8 mouse cellular contexts compared by ENCODE assay signal in the genomic region with DNA sequence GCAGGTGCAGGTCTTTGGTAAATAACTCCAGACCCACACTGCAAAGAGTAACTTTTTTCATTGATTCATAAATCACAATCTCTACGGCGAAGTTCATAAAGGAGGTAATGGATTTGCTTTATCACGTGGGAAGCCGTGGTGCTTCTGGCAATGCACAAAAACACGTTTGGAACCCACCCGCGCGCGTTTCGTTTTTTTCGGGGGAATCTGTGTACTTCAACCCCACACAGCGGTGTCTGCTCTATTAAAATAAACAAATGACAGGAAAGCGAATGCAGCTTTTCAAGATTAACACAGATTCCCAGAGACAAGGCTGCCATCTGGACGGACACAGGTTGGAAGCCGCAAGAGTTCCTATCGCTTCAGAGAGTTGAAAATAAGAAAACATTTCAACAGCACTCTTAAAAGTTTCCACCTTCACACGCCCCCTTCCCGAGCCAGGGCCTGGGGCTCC. TPM values are rescaled to one million over a fixed set of nuclear protein-coding genes. Genes with fewer than 3 reads are reported as not detected.
DNase-seq lines count a peak whose midpoint lies in the region; ATAC-seq and TF ChIP-seq lines count a peak whose summit lies in the region.

No protein-coding gene starts in this region.

- H3K36me3 ChIP-seq in heart, embryonic 10.5 days = no peaks in the 10 kb centered on the region
- no peaks in the 10 kb centered on the region for H3K36me3 ChIP-seq in forebrain, embryonic 14.5 days (ENCODE audit: control insufficient read depth, insufficient read depth, low read length)
- H3K36me3 ChIP-seq in liver, postnatal 0 days (replicated peaks; ENCODE audit: insufficient read depth, low read length) = no peaks in the 10 kb centered on the region

- intact Hi-C loops in heart, postnatal 14 days (cut with DNase I) = loop anchor here (2.0 to 5.0 kb wide), 4 partner anchors 23 to 86 kb away; partner anchors contain the start of gene Rpl21

- peak overlapping the region; percentile 79 for H3K4me2 ChIP-seq in forebrain, embryonic 14.5 days (ENCODE audit: low read length)
- H3K4me2 ChIP-seq in liver, postnatal 0 days (ENCODE audit: low read depth, low read length) = peak overlapping the region; percentile 97

- H3K4me3 ChIP-seq in heart, embryonic 10.5 days = peak overlapping the region; percentile 93
- H3K4me3 ChIP-seq in forebrain, embryonic 14.5 days (ENCODE audit: low read depth, low read length) = peak overlapping the region; percentile 94
- H3K4me3 ChIP-seq in liver, postnatal 0 days (ENCODE audit: low read depth, low read length) = peak overlapping the region; percentile 78

- peak overlapping the region; percentile 94 for H3K9ac ChIP-seq in forebrain, embryonic 14.5 days (ENCODE audit: low read length)
- peak overlapping the region; percentile 92 for H3K9ac ChIP-seq in liver, postnatal 0 days (replicated peaks)

- no peaks in the 10 kb centered on the region for H3K27me3 ChIP-seq in heart, embryonic 10.5 days (ENCODE audit: insufficient read depth, poor library complexity, severe bottlenecking)
- no peaks in the 10 kb centered on the region for H3K27me3 ChIP-seq in forebrain, embryonic 14.5 days (replicated peaks; ENCODE audit: control insufficient read depth, insufficient read depth, low read length)
- H3K27me3 ChIP-seq in liver, postnatal 0 days (ENCODE audit: insufficient read depth, low read length) = no peaks in the 10 kb centered on the region

- no peak for ATAC-seq in forebrain, embryonic 14.5 days
- ATAC-seq in liver, postnatal 0 days = no peak

- no peak for DNase-seq in heart, embryonic 10.5 days (ENCODE audit: low spot score)
- no peak for DNase-seq in heart, postnatal 14 days
- DNase-seq in CD4-positive, CD25-positive, alpha-beta regulatory T cell, adult 2 months (ENCODE audit: low read depth, low spot score) = peak; percentile 47
- peak; percentile 31 for DNase-seq in forebrain, embryonic 14.5 days (ENCODE audit: low spot score)
- no peak for DNase-seq in liver, postnatal 0 days
- DNase-seq in urinary bladder, postnatal 4 days (ENCODE audit: low spot score in 2 of 2) = no peak
- no peak for DNase-seq in layer of hippocampus, adult 18-20 months (ENCODE audit: low spot score in 2 of 2)
- no peak for DNase-seq in cerebellum, postnatal 36 days

- no peak for TF ChIP-seq CTCF in liver, postnatal 0 days (IDR thresholded peaks at IDR 0.05; ENCODE audit: low read depth)

- peak overlapping the region; percentile 93 for H3K27ac ChIP-seq in heart, embryonic 10.5 days
- no peak overlapping the region for H3K27ac ChIP-seq in forebrain, embryonic 14.5 days (ENCODE audit: low read depth, low read length)
- H3K27ac ChIP-seq in liver, postnatal 0 days (ENCODE audit: low read depth) = peak overlapping the region; percentile 93

- H3K4me1 ChIP-seq in heart, embryonic 10.5 days = peaks cover 36% of the 10 kb centered on the region
- H3K4me1 ChIP-seq in forebrain, embryonic 14.5 days (ENCODE audit: control insufficient read depth, insufficient read depth, low read length) = peaks cover 13% of the 10 kb centered on the region; the same call in 1 of the 2 replicates
- peaks cover 28% of the 10 kb centered on the region for H3K4me1 ChIP-seq in liver, postnatal 0 days (ENCODE audit: insufficient read depth)

- 8% methylated on average over 18 of the region's 18 CpGs for WGBS in heart, embryonic 10.5 days
- WGBS in forebrain, embryonic 14.5 days = 10% methylated on average over 18 of the region's 18 CpGs
- WGBS in liver, postnatal 0 days (ENCODE audit: insufficient replicate concordance) = 3% methylated on average over 18 of the region's 18 CpGs

- no peak for TF ChIP-seq EP300 in liver, postnatal 0 days (IDR thresholded peaks at IDR 0.05; ENCODE audit: low read depth)

- H3K9me3 ChIP-seq in heart, embryonic 10.5 days = no peaks in the 10 kb centered on the region
- no peaks in the 10 kb centered on the region for H3K9me3 ChIP-seq in forebrain, embryonic 14.5 days (replicated peaks; ENCODE audit: control insufficient read depth, low read length)
- no peaks in the 10 kb centered on the region for H3K9me3 ChIP-seq in liver, postnatal 0 days (ENCODE audit: low read length)

RNA-seq across cellular contexts. Expression of gene Usp12, which starts 1.1 kb away (rescaled TPM):
- polyA plus RNA-seq in heart, embryonic 10.5 days (2016; fragmentation: Nextera tagmentation; extraction: Ambion mirVana) = 14.7 and 14.9 TPM in 2 replicates
- 10 to 100 TPM; 17.6 to 18.6 TPM for total RNA-seq in heart, postnatal 14 days (2021)
- 9.6 and 10.5 TPM in 2 replicates for polyA plus RNA-seq in forebrain, embryonic 14.5 days (2014; fragmentation: Nextera tagmentation; extraction: Ambion mirVana)
- polyA plus RNA-seq in liver, postnatal 0 days (2015; fragmentation: Nextera tagmentation; extraction: Ambion mirVana) = 6.8 and 6.9 TPM in 2 replicates
- 10 to 100 TPM; 57.2 to 57.9 TPM for total RNA-seq in layer of hippocampus, adult 18-20 months (2021)

RNA-seq across cellular contexts. Expression of gene Rpl21, which starts 39.0 kb away (rescaled TPM):
- 412 and 477 TPM in 2 replicates for polyA plus RNA-seq in heart, embryonic 10.5 days (2016; fragmentation: Nextera tagmentation; extraction: Ambion mirVana)
- total RNA-seq in heart, postnatal 14 days (2021) = 100 to 1,000 TPM; 122 to 126 TPM
- polyA plus RNA-seq in forebrain, embryonic 14.5 days (2014; fragmentation: Nextera tagmentation; extraction: Ambion mirVana) = 391 and 517 TPM in 2 replicates
- polyA plus RNA-seq in liver, postnatal 0 days (2015; fragmentation: Nextera tagmentation; extraction: Ambion mirVana) = 281 and 298 TPM in 2 replicates
- 100 to 1,000 TPM; 206 to 211 TPM for total RNA-seq in layer of hippocampus, adult 18-20 months (2021)

RNA-seq across cellular contexts. Expression of gene Rasl11a, which starts 51.2 kb away (rescaled TPM):
- 11.1 and 15.1 TPM in 2 replicates for polyA plus RNA-seq in heart, embryonic 10.5 days (2016; fragmentation: Nextera tagmentation; extraction: Ambion mirVana)
- total RNA-seq in heart, postnatal 14 days (2021) = 1 to 10 TPM; 4.4 to 5.8 TPM
- polyA plus RNA-seq in forebrain, embryonic 14.5 days (2014; fragmentation: Nextera tagmentation; extraction: Ambion mirVana) = 6.4 and 8.6 TPM in 2 replicates
- 3.0 and 3.1 TPM in 2 replicates for polyA plus RNA-seq in liver, postnatal 0 days (2015; fragmentation: Nextera tagmentation; extraction: Ambion mirVana)
- 10 to 100 TPM; 12.8 to 18.5 TPM for total RNA-seq in layer of hippocampus, adult 18-20 months (2021)

Comparison
In these comparisons a context has a peak if more than half of its experiments do, and no peak if none do; other contexts are left out.
1. DNase-seq: peak in CD4-positive, CD25-positive, alpha-beta regulatory T cell, adult 2 months (single experiment) and forebrain, embryonic 14.5 days (single experiment); none in heart, embryonic 10.5 days (single experiment), heart, postnatal 14 days (0 of 2), liver, postnatal 0 days (single experiment), urinary bladder, postnatal 4 days (0 of 2), layer of hippocampus, adult 18-20 months (0 of 2) and cerebellum, postnatal 36 days (0 of 2).
2. Peak in every context shown above with its lines, with median percentiles within 50 percentile points of each other: H3K4me3 ChIP-seq.